Mouse (Mus musculus): ENCODE results near the gene Unc93b1. TPM values are rescaled to one million over a fixed set of nuclear protein-coding genes. Genes with fewer than 3 reads are reported as not detected.
"Not testable (repeated sequence)": the region's sequence is repeated elsewhere in the genome, so short reads cannot be mapped to it uniquely, and the experiment has no call there.

Unc93b1 gene
- polyA plus RNA-seq, 2 experiments from 2014 or later: 17.1 to 21.8 TPM

DNA sequence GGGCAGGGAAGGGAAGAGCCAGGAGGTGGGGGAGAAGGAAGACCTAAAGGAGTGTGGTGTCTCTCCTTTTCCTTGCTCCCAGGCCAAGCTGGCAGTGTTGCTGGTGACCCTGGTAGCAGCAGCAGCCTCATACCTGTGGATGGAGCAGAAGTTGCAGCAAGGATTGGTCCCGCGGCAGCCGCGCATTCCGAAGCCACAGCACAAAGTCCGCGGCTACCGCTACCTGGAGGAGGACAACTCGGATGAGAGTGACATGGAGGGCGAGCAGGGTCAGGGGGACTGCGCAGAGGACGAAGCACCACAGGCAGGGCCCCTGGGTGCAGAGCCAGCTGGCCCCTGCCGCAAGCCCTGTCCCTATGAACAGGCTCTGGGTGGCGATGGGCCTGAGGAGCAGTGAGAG lies 13.6 kb downstream of the Unc93b1 start:
- ATAC-seq: no peak

DNA sequence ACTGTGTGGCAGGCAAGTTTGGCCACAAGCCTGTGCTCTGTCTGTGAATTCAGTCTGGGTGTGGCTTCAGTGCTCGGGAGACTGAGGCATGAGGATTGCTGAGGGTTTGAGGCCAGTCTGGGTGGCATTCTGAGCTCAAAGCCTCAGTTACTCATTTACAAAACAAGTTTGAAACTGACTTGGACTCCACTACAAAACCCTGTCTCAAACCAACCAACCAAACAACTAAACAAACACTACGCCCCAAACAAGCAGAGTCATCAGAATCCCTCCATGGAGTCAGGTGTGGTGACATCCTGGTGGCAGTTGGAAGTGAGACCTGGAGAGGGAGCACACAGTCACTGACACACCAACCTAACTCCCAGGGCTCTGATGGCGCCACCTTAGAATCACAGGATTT lies 15.3 kb downstream of the Unc93b1 start:
- no peak for ATAC-seq

DNA sequence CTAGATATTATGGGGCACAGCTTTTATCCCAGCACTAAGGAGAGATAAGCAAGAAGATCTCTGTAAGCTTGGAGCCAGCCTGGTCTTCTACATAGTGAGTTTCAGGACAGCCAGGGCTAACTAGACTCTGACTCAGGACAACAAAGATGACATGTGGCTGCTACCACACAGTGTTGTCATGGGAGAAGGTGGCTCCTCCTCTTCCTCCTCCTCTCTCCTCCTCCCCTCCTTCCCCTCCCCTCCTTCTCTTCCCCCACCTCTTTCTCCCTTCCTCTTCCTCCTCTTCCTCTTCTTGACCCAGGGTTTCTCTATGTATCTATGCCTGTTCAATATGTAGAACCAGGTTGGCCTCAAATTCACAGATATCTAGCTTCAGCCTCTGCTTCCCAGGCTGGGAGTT lies 16.5 kb downstream of the Unc93b1 start:
- no peak for ATAC-seq

DNA sequence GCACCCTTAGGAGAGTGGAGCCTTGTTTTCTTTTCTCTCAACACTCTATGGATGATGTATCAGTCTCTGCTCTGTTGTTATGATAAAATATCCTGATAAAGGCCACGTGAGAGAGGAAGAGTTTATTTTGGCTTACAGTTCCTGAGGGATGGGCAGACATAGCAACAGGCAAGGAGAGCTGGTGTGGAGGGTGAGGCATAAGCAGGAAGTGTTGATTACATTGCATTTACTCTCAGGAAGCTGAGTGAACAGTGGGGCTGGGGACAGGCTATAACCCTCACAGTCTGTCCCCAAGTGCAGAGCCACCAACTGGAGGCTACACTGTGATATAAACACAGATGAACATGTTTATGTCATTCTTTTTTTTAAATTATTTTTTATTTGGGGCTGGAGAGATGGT lies 17.1 kb downstream of the Unc93b1 start:
- no peak for ATAC-seq

DNA sequence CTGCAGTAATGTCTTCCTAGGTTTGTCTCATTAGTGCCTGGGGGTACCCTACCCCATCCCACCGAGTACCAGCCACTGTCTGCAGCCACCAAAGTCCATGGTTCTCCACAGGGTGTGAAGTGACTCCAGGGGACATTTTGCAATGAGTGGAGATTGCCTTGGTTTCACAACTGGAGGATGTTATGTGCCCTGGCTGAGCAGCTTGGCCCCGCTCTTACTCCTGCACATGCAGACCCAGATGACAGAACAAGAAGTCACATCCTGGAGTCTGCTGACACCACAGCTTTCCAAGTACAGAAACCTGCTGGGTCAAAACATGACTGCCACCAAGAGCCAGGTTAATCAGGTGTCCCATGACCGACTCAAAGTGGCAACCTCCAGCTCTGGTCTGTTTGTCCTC lies 20.0 kb downstream of the Unc93b1 start:
- ATAC-seq: no peak

DNA sequence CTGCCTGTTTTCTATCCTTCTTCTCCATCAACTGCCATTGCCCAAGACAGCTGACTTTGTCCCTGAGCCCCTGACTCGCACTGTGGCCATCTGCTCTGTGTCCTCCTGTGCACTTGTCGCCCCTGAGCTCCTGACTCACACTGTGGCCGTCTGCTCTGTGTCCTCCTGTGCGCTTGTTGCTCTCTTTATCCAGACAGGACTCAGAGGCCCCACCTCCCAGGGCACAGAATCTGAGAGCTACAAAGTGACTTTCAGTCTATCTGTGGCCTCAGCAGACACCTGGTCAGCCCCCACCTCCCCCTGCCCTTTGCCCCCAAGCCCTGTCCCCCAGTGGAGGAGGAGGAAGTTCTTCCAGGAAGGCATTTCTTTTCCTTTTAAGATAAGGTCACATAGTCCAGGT lies 20.8 kb downstream of the Unc93b1 start:
- no peak for ATAC-seq

DNA sequence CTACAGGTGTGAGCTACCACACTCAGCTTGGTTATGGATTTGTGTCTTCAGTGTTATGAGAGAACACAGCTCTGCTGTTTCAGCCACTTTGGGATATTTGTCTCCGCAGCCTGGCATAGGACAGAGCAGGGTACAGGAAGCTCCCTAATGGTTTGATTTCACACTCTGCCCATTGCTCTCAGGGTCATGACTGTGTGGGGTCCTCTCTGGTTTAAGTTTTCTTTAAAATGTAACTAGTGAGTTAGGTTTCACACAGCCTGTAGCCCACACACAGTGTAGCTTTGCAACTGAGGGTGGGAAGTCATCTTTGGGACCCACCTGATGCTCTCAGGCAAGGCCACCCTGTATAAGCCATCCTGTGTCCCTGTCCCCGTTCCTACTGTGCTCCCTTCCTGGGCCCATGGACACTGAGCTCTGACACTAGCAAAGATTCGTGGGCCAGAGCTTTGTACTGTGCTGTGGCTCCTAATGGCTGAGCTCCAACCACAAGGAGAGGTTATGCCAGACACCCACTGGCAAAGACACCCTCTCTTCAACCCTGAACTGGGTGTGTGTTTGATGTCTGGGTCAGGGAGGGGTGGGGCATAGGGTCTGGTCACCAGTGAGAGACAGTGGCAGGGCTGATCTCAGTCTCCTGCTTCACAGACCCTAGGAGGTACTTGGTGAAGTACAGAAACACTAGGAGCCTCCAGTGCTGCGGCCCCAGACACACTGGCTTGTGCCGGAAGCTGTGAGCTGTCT lies 22.5 kb downstream of the Unc93b1 start:
- ATAC-seq: not testable (repeated sequence)

DNA sequence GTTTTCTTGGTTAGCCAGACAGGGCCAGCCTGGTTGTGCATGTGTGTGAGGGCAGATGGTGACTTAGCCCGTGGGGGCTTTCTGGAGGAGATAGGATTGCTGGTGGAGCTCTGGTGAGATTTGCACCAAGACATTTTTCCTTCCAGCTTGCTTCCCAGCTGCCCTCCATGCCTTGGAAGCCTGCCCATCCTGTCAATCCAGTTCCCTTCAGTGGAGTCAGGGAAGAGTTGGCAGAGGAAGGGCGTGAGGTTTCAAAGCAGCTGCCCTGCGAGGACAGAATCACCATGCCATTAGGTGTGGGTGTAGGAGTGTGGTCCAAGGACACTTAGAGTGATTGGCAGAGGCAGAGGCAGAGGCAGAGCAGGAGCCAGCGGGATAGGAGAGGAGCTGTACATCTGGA lies 23.5 kb downstream of the Unc93b1 start, which contains the start of gene Aldh3b3:
Gene Aldh3b3, plus strand, starts transcription at position 176 of the 400 bp plus-strand sequence.
- ATAC-seq: no peak

DNA sequence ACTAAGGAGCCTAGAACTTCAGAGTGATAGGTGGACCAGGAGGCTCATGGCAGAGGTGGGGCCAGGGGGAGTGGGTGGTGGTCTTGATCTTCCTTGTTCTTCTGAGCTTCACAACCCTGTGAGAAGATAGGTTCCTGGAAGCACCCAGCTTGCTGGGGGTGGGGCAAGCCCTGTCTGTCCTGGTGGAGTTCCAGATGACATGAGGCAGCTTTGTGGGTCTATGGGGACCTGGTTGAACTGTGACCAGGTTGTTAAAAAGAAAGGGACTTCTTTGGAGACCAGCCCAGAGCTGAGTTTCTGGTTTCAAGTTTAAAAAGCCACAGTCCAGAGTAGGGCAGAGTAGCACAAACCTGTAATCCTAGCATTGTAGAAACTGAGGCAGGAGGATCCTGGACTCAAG lies 24.0 kb downstream of the Unc93b1 start:
- no peak for ATAC-seq

DNA sequence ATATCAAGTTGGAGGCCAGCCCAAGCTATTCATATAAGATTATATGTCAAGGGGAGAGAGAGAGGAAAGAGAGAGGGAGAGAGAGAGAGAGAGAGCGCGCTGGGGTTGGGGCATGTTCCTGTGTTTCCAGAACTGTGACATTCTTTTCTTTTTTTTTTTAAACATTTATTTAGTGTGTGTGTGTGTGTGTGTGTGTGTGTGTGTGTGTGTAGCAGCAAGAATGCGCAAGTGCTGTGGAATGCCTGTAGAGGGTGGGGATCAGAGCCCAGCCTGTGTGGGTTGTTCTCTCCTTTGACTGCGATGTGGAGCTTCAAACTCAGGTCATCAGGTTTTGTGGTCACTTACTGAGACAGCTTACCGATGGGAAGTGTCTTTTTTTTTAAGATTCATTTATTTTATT lies 25.2 kb downstream of the Unc93b1 start:
- ATAC-seq: no peak

DNA sequence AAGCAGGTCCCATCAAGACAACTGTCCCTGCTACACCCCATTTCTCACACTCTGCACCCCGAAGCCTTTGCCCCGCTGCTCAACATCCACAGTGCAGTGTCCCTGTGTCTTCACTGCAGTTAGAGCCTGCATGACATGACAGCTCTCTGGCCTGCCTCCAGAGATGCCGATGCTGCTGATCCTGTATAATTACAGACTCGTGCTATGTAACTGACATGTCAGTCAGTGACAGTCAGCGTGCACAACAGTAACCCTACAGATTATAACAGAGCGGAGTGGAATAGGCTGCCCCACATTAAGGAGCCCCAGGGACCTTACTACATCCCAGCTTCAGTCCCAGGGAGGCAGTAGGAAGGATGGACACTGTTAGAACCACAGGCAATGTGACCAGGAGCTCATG lies 26.8 kb downstream of the Unc93b1 start:
- not testable (repeated sequence) for ATAC-seq

DNA sequence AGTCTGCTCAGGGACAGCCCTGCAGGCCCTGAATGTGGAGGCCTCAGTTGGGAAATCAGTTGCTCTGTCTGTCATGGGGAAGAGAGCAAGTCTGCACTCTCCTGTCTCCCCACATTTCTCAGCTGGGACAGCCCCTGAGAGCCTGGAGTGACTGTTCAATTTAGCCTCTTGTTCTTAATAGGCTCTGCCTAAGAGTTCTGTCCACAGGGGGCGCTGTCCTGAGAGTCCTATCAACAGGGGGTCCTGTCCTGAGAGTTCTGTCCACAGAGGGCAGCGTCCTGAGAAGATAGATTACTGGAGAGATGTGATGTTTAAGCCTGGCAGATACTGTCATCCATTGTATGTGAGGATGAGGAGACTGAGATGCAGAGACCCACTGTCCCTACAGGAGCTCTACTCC lies 27.5 kb downstream of the Unc93b1 start:
- no peak for ATAC-seq

DNA sequence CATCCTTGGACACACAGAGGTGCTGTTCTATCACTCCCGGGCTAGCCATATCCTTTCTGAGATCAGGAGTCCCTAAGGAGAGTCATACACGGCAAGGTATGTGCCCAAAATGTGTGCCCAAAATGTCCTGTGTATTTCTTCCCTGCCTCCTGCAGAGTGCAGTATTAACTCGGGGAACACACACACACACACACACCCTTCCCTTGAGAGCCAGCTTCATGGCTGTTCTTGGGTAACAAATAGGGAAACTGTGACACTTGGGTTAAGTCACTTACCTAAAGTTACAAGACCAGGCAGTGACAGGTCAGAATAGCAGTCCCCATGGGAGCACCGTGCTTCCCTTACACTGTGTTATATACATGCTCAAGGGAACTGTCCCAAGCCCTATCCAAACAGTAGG lies 29.0 kb downstream of the Unc93b1 start:
- ATAC-seq: no peak

DNA sequence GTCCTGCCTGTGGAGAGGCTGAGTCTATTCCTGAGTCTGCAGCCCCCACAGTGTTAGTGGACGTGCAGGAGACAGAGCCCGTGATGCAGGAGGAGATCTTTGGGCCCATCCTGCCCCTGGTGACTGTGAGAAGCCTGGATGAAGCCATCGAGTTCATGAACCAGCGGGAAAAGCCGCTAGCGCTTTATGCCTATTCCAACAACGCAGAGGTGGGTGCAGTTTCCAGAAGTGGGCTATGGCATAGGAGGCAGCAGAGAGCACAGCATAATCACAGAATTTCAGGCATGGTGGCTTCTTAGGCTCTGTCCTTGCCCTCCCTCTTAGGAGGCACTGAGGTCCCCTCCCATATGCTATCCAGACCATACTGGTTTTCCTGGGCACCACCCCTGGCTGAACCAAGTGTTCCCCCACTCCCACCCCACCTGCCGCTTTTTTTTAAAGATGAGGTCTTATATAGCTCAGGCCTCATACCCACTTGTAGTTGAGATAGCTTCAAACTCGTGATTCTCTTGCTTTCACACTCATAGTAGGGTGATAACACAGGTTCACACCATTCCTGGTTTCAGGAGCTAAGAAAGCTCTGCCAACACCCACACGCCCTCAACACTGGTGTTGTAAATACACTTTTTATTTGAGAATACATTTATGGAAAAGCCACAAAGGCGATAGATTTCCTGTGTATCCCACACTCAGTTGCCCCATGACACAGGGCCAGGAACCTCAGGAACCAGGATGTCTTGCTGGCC lies 31.5 kb downstream of the Unc93b1 start:
- ATAC-seq: no peak

DNA sequence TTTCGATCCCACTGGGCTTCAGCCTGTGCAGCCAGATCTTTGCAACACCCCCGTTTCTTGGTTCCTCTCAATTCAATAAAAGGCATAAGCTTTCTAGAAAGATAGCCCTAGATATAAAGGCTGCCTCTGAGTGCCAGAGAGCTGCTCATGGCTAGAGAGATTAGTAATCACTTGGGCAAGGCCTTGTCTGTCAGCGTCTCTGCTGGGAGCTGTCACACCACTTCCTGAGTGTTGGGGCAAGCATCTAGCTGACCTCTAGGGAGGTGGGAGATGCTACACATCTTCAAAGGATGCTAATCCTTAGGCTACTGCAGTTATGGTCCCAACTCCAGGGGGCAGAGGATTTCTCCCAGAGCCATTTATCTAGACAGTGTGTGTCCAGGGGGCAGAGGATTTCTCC lies 32.3 kb downstream of the Unc93b1 start:
- ATAC-seq: no peak

DNA sequence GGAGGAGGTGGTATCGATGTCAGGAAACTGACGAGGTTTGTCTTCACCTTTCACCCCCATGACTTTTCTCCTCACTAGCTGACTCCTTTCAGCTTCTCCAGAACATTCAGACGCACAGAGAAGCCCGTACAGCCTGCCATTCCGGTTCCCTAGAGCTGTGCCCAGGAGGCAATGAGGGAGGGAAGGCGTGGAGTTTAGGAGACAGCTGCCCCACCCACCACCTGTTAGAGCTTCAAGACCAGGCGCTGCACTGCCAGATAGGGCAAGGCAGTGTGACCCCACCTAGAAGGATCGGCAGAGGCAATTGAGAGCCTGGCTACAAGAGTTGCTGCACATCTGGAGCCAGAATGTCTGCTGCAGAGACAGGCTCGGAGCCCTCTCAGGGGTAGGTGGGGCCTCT lies 37.2 kb downstream of the Unc93b1 start, which contains the start of gene Aldh3b2:
Gene Aldh3b2, plus strand, starts transcription at position 100 of the 400 bp plus-strand sequence.
- no peak for ATAC-seq

DNA sequence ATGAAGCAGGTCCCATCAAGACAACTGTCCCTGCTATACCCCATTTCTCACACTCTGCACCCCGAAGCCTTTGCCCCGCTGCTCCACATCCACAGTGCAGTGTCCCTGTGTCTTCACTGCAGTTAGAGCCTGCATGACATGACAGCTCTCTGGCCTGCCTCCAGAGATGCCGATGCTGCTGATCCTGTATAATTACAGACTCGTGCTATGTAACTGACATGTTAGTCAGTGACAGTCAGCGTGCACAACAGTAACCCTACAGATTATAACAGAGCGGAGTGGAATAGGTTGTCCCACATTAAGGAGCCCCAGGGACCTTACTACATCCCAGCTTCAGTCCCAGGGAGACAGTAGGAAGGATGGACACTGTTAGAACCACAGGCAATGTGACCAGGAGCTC lies 39.6 kb downstream of the Unc93b1 start:
- ATAC-seq: not testable (repeated sequence)

DNA sequence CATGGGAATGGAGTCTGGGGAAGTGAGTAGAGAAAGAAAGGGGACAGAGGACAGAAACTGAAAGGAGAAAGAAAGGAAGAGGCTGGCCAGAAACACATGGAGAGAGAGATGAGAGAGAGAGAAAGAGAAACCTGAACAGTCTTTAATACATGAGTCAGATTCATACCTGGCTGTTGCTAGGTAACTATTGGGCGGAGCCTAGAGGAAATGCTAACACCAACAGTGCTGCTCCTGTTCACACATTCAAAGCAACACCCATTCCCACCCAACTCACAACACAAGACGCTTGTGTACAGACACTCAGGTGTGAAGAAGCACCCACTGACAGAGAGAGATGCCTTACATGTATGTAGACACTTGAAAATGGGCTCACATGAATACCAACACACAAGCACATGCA lies 40.9 kb downstream of the Unc93b1 start:
- no peak for ATAC-seq

DNA sequence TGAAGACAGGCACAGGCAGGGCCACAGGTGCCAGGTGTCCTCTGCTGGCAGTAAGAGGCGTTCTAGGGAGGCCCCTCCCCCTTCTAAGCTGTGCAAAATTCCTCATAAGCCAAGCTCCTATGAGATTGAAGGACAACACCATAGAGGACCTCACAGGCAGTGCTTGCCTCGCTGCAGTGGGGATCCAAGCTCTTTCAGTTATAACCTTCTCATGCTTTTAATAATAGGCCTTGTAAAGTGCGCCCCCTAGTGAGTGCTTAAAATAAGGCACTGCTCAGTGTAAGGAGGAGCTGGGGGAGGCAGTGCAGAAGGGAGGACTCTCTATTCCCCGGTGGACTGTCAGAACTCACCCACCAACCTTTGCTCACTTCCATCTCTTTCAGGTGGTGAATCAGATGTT lies 45.3 kb downstream of the Unc93b1 start:
- no peak for ATAC-seq

DNA sequence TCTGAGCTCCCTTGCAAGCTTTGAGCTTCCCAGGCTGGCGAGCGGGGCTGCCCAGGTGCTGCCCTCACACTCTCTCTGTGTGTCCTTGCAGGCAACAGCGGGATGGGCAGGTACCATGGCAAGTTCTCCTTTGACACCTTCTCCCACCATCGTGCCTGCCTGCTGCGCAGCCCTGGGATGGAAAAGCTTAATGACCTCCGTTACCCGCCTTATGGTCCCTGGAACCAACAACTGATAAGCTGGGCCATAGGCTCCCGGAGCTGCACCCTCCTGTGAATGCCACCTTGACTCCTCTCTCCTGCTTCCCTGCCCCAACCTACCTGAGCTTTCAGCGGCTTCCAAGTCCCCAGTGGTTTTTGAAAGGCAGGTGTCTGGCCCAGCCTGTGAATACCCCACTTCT lies 45.9 kb downstream of the Unc93b1 start:
- ATAC-seq: no peak

DNA sequence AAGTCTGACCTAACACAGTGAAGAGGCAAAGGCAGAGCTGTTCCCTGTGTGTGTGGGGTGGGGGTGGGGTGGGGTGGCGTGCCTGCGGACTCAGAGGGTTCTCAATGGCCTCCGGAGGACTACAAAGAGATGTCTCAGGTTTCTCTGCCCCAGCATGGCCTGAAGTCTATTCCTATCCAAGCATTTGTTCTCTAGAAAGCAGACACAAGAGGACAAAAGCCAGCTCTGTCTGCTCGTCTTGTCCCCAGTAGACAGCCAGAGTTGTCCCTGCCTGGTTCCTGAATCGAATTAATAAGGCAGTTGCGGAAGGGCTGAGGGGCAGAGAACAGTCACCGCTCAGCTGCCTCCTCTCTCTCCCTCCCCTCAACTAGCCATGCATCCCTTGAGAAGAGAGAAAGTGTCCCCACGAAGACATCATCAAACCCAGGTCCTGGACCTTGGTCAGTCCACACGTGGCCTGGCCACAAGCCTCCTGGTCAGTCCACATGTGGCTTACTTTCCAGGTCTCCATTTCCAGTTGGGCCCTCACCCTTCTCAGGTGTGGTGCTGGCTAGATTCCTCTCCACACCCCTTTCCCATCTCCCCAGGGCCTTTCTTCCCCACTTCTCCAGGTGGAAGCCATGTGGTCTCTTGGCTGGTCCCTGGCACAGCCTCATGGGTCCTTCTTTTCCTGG lies 48.7 kb downstream of the Unc93b1 start:
- no peak for ATAC-seq

DNA sequence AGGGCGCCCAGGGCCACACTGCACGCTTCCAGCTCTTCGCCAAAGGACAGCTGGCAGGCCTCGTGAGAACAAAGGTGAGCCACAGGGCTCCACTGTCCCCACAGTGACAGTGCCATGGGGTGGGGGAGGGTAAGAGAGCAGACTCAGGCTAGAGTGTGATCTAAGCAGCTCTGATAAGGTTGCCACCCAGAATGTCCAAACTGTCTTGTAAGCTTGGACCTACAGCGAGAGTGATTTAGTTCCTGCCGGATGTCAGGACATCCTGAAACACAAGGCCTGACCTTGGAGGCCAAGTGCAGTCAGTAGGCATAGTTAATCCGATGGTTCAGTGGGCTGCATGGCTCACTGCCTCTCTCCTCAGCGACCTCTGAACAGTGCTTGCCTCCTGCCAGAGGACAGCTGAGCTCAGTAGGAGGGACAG lies 50.3 kb downstream of the Unc93b1 start:
- ATAC-seq: no peak

DNA sequence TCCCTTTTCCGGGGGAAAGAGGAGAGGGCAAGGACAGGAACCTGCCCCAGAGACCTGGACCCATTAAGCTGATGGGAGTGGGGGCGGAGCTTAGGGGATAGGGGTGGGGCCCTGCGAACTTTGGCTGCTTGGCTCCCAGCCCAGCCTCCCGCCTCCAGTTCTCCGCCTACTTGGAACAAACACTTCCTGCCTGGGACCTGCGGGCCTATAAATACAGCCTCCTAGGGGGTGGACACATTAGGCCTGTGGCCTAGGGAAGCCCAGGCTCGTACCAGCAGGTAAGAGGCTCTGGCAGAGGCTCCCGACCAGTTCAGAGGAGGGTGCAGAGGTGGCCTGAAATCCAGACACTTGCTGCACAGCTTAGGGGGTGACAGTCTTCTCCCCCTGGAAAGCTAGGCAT lies 51.3 kb downstream of the Unc93b1 start, which contains the start of gene Acy3:
Gene Acy3, plus strand, starts transcription at position 237 of the 400 bp plus-strand sequence.
- no peak for ATAC-seq

DNA sequence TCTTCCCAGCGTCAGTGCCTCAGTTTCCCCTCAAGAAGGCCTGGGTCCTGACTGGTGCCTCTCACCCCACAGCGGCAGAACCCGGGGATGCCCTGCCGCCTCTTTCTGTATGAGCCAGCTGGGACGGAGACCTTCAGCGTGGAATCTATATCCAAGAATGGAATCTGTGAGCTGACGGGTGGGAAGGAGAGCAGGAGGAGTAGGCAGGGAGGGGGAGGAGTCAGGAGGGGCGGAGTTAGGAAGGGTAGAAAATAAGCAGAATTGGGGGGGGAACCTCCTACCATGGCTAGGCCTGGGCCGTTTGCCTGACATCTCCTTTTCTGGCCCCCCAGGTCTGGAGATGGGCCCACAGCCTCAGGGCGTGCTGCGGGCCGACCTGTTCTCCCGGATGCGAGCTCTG lies 53.1 kb downstream of the Unc93b1 start:
- no peak for ATAC-seq

All from activated CD4-positive, CD25-positive, alpha-beta regulatory T cell, adult 4 months (primary cell).